Mouse (Mus musculus) midbrain, embryonic 11.5 days (tissue): ENCODE data around the gene Hhat. TPM values are rescaled to one million over a fixed set of nuclear protein-coding genes. Genes with fewer than 3 reads are reported as not detected.

Experiments
- ATAC-seq: fragments of 200-750 bp; cut with Nextera tagmentation; 2 replicates; pipeline ENCODE4 v1.8.0; 2017; ENCODE audit warnings: moderate TSS enrichment, moderate library complexity; ENCODE audit not compliant: low FRiP score
- DNase-seq: peaks from one replicate; pipeline ENCODE4 v3.0.0; 2015; ENCODE audit warnings: low spot score; ENCODE audit errors: missing footprints
- H3K27ac ChIP-seq: fragments of 300-500 bp; sonication (generic); 2 replicates; pipeline ENCODE4 v1.5.1; 2014; ENCODE audit warnings: low read depth, low read length
- H3K27me3 ChIP-seq: fragments of 300-500 bp; sonication (generic); 2 replicates; pipeline ENCODE4 v1.6.1; 2014; ENCODE audit warnings: mild to moderate bottlenecking, low read length, moderate library complexity, mixed read lengths; ENCODE audit not compliant: control insufficient read depth, insufficient read depth
- H3K36me3 ChIP-seq: fragments of 300-500 bp; sonication (generic); 2 replicates; pipeline ENCODE4 v1.6.1; 2014; ENCODE audit warnings: mild to moderate bottlenecking, low read length, moderate library complexity, mixed read lengths; ENCODE audit not compliant: control insufficient read depth, insufficient read depth
- H3K4me1 ChIP-seq: fragments of 300-500 bp; sonication (generic); 2 replicates; pipeline ENCODE4 v1.6.1; 2014; ENCODE audit warnings: low read length; ENCODE audit not compliant: control insufficient read depth, insufficient read depth
- H3K4me2 ChIP-seq: fragments of 300-500 bp; sonication (generic); 2 replicates; pipeline ENCODE4 v1.6.1; 2014; ENCODE audit warnings: mild to moderate bottlenecking, moderate library complexity
- H3K4me3 ChIP-seq: fragments of 300-500 bp; sonication (generic); 2 replicates; pipeline ENCODE4 v1.5.1; 2014; ENCODE audit warnings: low read depth, low read length
- H3K9ac ChIP-seq: fragments of 300-500 bp; sonication (generic); 2 replicates; pipeline ENCODE4 v1.6.1; 2014; ENCODE audit warnings: low read length
- H3K9me3 ChIP-seq: fragments of 300-500 bp; sonication (generic); 2 replicates; pipeline ENCODE4 v1.6.1; 2016; ENCODE audit warnings: low read length; ENCODE audit not compliant: control insufficient read depth
- WGBS: fragments of 180-500 bp; shearing (Covaris S2); extraction: QIAGEN DNeasy Blood & Tissue Kit; methylation state at CpG from one replicate; pipeline ENCODE4 v1.1.7; 2014; 5-methylcytosine and 5-hydroxymethylcytosine counted together
- polyA plus RNA-seq: library from polyadenylated mRNA; unstranded; fragments of >200 nt; fragmentation: Nextera tagmentation; extraction: Ambion mirVana; gene quantifications from 2 replicates; pipeline ENCODE4 v1.2.1, GENCODE M21; 2014

Hhat gene
- polyA plus RNA-seq, 1 experiment from 2014 or later = 11.0 TPM

- Histone ChIP-seq H3K9me3 (no peaks in the 10 kb centered on the region), H3K4me3 (no peak overlapping the region), H3K27ac (no peak overlapping the region), H3K27me3 (no peaks in the 10 kb centered on the region), H3K4me2 (no peak overlapping the region), H3K9ac (no peak overlapping the region), H3K36me3 (no peaks in the 10 kb centered on the region), H3K4me1 (peaks cover 6% of the 10 kb centered on the region; the same call in 1 of the 2 replicates)
- WGBS = 87% methylated on average over 2 of the region's 2 CpGs
- DNase-seq (no peak), ATAC-seq (no peak)
Measured at GRCm38 (mm10) chr1:192542093-192542492, 228.9 kb downstream of the Hhat start.

DNA sequence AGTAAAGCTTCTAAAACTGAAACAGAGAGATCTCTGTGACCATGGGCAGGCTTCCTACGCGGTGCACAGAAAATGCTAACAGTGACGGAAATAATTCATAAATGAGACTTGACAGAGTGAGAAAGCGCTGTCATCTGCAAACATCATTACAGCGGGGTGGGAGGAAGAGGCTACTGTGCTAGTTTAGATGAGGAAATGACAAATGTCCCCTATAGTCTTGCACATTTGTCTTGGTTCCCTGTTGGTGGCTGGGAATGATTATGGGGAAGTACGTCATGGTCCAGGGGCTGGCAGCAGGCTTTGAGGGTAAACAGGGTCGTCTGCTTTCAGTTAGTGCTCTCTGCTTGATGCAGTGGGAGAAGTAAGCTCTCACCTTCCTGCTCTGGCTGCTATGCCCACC, 233.9 kb downstream of the Hhat start:
- no peak for ATAC-seq
- no peak for DNase-seq

DNA sequence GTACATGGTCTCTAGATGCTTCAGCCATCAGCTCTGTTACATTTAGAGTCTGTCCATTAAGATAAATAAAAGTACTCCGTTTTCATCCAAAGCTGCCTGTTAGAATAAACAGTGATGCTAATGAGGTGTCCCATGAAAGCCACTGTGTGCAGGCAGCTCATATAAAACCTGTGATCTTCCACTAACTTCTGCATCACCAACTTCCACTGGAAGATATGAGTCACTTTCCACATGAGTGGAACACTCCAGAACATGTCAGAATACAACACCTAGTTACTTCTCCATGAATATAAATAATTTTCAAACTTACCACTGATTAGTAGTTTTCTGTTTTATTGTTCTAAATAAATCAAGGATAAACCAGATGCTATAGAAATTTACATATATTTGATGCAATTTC, 234.6 kb downstream of the Hhat start:
- H3K36me3 ChIP-seq = no peaks in the 10 kb centered on the region
- 61% methylated on average over 1 of the region's 1 CpGs for WGBS
- no peaks in the 10 kb centered on the region for H3K4me1 ChIP-seq
- ATAC-seq = no peak
- no peak overlapping the region for H3K27ac ChIP-seq
- H3K9me3 ChIP-seq = no peaks in the 10 kb centered on the region
- H3K27me3 ChIP-seq = no peaks in the 10 kb centered on the region
- DNase-seq = no peak
- H3K4me2 ChIP-seq = no peak overlapping the region
- no peak overlapping the region for H3K9ac ChIP-seq
- H3K4me3 ChIP-seq = no peak overlapping the region

More for the DNA sequence above, 233.9 kb downstream of the Hhat start:
- 76% methylated on average over 7 of the region's 7 CpGs for WGBS
- Histone ChIP-seq H3K4me1 (0 out of 2 replicates have a peak, but pooled peaks cover 2% of the 10 kb centered on the region), H3K27me3 (no peaks in the 10 kb centered on the region), H3K9ac (no peak overlapping the region), H3K36me3 (no peaks in the 10 kb centered on the region), H3K4me2 (no peak overlapping the region), H3K4me3 (no peak overlapping the region), H3K27ac (no peak overlapping the region), H3K9me3 (no peaks in the 10 kb centered on the region)

GRCm38 (mm10) chr1:192533016-192533415, 238.0 kb downstream of the Hhat start:
- H3K9me3 ChIP-seq = no peaks in the 10 kb centered on the region
- no peak for ATAC-seq

GRCm38 (mm10) chr1:192532212-192532611, 238.8 kb downstream of the Hhat start:
- ATAC-seq (no peak), DNase-seq (no peak)
- 78% methylated on average over 2 of the region's 2 CpGs for WGBS
- no peaks in the 10 kb centered on the region; the same call in 1 of the 2 replicates for H3K4me1 ChIP-seq
- H3K9me3 ChIP-seq = no peaks in the 10 kb centered on the region
- no peaks in the 10 kb centered on the region for H3K36me3 ChIP-seq
- H3K4me3 ChIP-seq = no peak overlapping the region
- no peak overlapping the region for H3K9ac ChIP-seq
- H3K27me3 ChIP-seq = no peaks in the 10 kb centered on the region
- no peak overlapping the region for H3K4me2 ChIP-seq
- H3K27ac ChIP-seq = no peak overlapping the region

More at GRCm38 (mm10) chr1:192533016-192533415, 238.0 kb downstream of the Hhat start:
- Histone ChIP-seq H3K27me3 (no peaks in the 10 kb centered on the region), H3K9ac (no peak overlapping the region), H3K27ac (no peak overlapping the region), H3K4me3 (no peak overlapping the region), H3K4me1 (no peaks in the 10 kb centered on the region; the same call in 1 of the 2 replicates), H3K4me2 (no peak overlapping the region), H3K36me3 (no peaks in the 10 kb centered on the region)
- DNase-seq = no peak

DNA sequence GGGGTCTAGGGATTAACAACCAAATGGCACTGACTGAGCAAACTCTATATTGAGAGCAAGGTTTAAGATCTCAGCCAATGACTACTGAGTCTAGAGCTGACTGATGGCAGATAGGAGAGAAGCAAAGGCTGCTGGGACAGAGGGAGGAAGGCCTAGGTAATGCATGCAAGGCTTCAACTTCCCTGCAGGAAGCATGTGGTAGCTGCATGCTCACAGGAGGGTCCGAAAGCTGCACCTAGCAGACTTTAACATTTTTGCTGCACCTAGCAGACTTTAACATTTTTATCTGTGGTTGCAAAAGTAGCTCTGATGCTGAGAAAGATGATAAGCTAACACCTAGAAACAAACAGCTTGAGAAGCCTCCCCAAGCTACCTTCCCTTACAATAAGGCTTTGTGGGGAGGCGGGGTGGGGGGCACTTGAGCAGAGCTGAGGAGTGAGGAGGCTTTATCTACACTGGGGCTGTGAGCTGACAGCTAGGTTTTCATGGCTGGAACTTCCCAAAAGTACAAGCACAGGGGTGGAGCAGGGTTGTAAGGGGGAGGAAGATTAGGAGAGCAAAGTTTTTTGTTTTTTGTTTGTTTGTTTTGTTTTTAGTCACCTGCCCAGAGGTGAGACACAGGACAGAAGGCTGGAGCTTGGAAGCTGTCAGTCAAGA, 239.4 kb downstream of the Hhat start:
- 73% methylated on average over 2 of the region's 2 CpGs for WGBS
- H3K9me3 ChIP-seq = no peaks in the 10 kb centered on the region
- H3K27ac ChIP-seq = no peak overlapping the region
- DNase-seq (no peak), ATAC-seq (no peak)
- H3K4me2 ChIP-seq = no peak overlapping the region
- H3K27me3 ChIP-seq = no peaks in the 10 kb centered on the region
- H3K4me3 ChIP-seq = no peak overlapping the region
- H3K4me1 ChIP-seq = no peaks in the 10 kb centered on the region; the same call in 1 of the 2 replicates
- no peaks in the 10 kb centered on the region for H3K36me3 ChIP-seq
- H3K9ac ChIP-seq = no peak overlapping the region

- H3K27me3 ChIP-seq = no peaks in the 10 kb centered on the region
- H3K4me2 ChIP-seq = no peak overlapping the region
- H3K9ac ChIP-seq = no peak overlapping the region
- no peaks in the 10 kb centered on the region for H3K9me3 ChIP-seq
- H3K27ac ChIP-seq = no peak overlapping the region
- WGBS = 76% methylated on average over 14 of the region's 14 CpGs
- H3K4me3 ChIP-seq = no peak overlapping the region
- no peak for ATAC-seq
- peaks cover 11% of the 10 kb centered on the region for H3K4me1 ChIP-seq
- no peak for DNase-seq
- H3K36me3 ChIP-seq = no peaks in the 10 kb centered on the region
Measured at GRCm38 (mm10) chr1:192525711-192526350, 245.2 kb downstream of the Hhat start.

DNA sequence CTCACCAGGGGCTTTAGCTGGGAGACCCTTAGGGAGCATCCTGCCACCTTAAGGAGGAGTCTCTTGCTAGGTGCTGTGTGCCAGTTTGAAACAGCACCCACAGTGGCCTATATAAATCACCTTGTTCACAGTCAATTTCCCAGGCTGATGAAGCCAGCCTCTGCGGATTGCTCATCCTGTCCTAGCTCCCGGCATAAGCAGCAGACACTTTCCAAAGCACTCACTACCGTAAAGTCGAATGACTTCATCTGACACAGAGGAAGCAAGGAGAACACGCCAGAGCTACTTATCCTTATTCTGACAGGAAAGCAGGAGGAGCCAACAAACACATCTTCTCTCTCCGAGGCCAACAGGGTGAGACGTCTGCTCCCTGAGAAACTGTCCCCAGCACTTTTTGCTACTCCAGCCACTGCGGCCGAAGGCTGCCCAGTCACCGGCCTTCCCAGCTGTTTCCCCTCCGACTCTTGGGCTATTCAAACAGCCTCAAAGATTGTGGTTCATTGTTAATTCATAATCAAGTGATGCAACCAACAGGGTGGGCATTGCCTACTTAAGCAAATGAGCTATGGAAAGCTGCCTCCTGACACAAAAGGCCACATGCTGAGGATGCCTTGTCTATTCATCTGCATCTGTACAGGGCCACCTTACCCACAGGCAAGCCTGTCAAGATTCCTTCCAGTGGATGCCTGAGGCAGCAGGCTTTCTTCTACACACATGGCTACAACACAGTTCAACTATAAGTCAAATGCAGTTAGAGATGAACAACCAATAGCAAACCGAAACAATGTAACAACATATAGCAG, 248.4 kb downstream of the Hhat start:
- 49% methylated on average over 12 of the region's 12 CpGs for WGBS
- Histone ChIP-seq H3K4me3 (no peak overlapping the region), H3K27ac (no peak overlapping the region), H3K27me3 (no peaks in the 10 kb centered on the region), H3K9me3 (no peaks in the 10 kb centered on the region), H3K36me3 (no peaks in the 10 kb centered on the region), H3K4me2 (no peak overlapping the region), H3K9ac (no peak overlapping the region; the same call in 1 of the 2 replicates), H3K4me1 (peaks cover 11% of the 10 kb centered on the region)
- DNase-seq (no peak), ATAC-seq (peak; percentile 49)
